Mouse (Mus musculus) heart, embryonic 10.5 days (tissue): Measurements from ENCODE around the gene Spib. TPM values are rescaled to one million over a fixed set of nuclear protein-coding genes. Genes with fewer than 3 reads are reported as not detected.

Experiments used
- DNase-seq: peaks from one replicate; pipeline ENCODE4 v3.0.0-alpha.2; 2017; ENCODE audit warnings: low spot score
- H3K27ac ChIP-seq: fragments of 300-500 bp; sonication (generic); 2 replicates; pipeline ENCODE4 v1.5.1; 2016; ENCODE audit warnings: mild to moderate bottlenecking
- H3K27me3 ChIP-seq: fragments of 300-500 bp; sonication (generic); 2 replicates; pipeline ENCODE4 v1.6.1; 2016; ENCODE audit warnings: mild to moderate bottlenecking; ENCODE audit not compliant: poor library complexity, insufficient read depth, severe bottlenecking
- H3K36me3 ChIP-seq: fragments of 300-500 bp; sonication (generic); 2 replicates; pipeline ENCODE4 v1.6.1; 2016; ENCODE audit warnings: mild to moderate bottlenecking, moderate library complexity
- H3K4me1 ChIP-seq: fragments of 300-500 bp; sonication (generic); 2 replicates; pipeline ENCODE4 v1.6.1; 2016; ENCODE audit warnings: mild to moderate bottlenecking
- H3K4me3 ChIP-seq: fragments of 300-500 bp; sonication (generic); 2 replicates; pipeline ENCODE4 v1.5.1; 2016; ENCODE audit warnings: mild to moderate bottlenecking, moderate library complexity
- H3K9me3 ChIP-seq: fragments of 300-500 bp; sonication (generic); 2 replicates; pipeline ENCODE4 v1.6.1; 2016; ENCODE audit warnings: mild to moderate bottlenecking, moderate library complexity
- WGBS: fragments of 180-500 bp; shearing (Covaris S2); methylation state at CpG from one replicate; pipeline ENCODE4 v1.1.7; 2016; 5-methylcytosine and 5-hydroxymethylcytosine counted together
- polyA plus RNA-seq: library from polyadenylated mRNA; unstranded; fragments of >200 nt; fragmentation: Nextera tagmentation; extraction: Ambion mirVana; gene quantifications from 2 replicates; pipeline ENCODE4 v1.2.1, GENCODE M21; 2016

The Spib gene
- polyA plus RNA-seq, 1 experiment from 2014 or later = 0.15 TPM

DNA sequence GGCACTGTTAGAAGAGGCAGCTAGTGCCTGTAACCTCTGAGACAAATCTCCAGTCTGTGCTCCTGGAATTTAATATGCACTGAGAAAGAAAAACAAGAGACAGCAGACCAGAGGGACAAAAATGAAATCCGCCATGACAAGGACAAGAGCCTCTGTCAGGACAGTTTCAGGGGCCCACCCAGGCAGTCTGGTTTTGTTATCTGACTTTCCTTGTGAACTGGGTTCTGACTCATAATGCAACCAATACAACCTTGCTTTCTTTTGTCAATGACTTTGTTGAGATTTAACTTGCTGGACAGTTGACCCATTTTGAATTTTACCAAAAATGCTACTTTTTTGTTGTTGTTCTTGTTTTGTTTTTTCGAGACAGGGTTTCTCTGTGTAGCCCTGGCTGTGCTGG, 25.8 kb upstream of the Spib start:
- 63% methylated on average over 2 of the region's 2 CpGs for WGBS
- Histone ChIP-seq H3K4me1 (peaks cover 8% of the 10 kb centered on the region), H3K4me3 (no peak overlapping the region), H3K9me3 (no peaks in the 10 kb centered on the region), H3K27me3 (0 out of 2 replicates have a peak, but pooled peaks cover 11% of the 10 kb centered on the region), H3K27ac (no peak overlapping the region), H3K36me3 (no peaks in the 10 kb centered on the region)
- no peak for DNase-seq

DNA sequence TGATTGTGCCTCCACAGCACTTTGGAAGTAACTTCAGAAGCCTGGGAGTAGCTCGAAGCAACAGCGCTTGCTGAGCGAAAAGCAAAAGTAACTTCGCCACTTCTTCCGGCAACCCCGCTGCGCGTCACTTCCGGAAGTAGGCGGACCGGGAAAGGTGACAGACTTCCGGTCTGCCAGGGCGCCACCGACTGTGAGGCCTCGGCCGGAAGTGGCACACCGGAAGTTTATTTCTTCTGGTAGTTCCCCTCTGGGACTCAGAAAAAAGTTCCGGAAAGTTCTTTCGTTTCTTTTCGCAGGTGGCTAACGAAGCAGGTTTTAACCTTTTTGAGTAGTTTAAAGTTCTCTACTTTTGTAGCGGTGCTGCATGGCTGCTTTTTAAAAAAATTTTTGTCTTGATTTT, 22.0 kb upstream of the Spib start, which contains the start of gene Nr1h2:
Gene Nr1h2 (minus strand): TSS at position 126 of the 400 bp plus-strand sequence.
- H3K36me3 ChIP-seq = peaks cover 31% of the 10 kb centered on the region
- under 1% methylated on average over 22 of the region's 22 CpGs for WGBS
- H3K4me1 ChIP-seq = peaks cover 12% of the 10 kb centered on the region
- DNase-seq = peak; percentile 97
- peak within 1 kb of the TSS; percentile 94 for H3K27ac ChIP-seq
- H3K27me3 ChIP-seq = 0 out of 2 replicates have a peak, but pooled peaks cover 11% of the 10 kb centered on the region
- H3K9me3 ChIP-seq = no peaks in the 10 kb centered on the region
- peak within 1 kb of the TSS; percentile 94 for H3K4me3 ChIP-seq

DNA sequence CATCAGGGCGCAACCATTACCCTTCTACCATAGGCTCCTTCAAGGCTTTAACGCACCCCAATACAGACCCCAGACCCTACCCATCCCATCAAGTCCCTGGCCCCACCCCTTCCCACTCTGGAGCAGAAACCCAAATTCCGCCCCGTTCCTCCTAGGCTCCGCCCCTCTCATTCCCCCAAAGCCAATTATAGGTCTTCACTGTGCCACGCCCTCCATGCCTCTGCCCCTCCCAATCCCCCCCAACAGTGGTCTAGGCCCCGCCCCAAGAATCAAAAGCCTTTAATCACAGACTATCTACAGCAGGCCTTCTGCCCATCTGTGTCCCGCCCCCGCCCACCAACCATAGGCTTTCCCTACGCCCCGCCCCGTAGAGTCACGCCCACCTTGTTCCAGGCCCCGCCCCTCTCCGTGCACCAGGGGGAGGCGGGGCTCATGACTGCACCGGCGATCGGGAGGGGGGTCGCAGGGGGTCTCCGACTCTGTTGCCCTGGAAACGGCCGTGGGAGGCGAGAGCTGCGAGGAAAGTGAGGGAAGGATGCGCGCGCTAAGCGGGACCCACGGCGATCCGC, 21.4 kb upstream of the Spib start:
- H3K27me3 ChIP-seq = 0 out of 2 replicates have a peak, but pooled peaks cover 8% of the 10 kb centered on the region
- WGBS = 2% methylated on average over 32 of the region's 32 CpGs
- DNase-seq = peak; percentile 95
- H3K9me3 ChIP-seq = no peaks in the 10 kb centered on the region
- H3K4me3 ChIP-seq = peak overlapping the region; percentile 94
- H3K4me1 ChIP-seq = peaks cover 12% of the 10 kb centered on the region
- H3K36me3 ChIP-seq = peaks cover 31% of the 10 kb centered on the region
- H3K27ac ChIP-seq = peak overlapping the region; percentile 94

DNA sequence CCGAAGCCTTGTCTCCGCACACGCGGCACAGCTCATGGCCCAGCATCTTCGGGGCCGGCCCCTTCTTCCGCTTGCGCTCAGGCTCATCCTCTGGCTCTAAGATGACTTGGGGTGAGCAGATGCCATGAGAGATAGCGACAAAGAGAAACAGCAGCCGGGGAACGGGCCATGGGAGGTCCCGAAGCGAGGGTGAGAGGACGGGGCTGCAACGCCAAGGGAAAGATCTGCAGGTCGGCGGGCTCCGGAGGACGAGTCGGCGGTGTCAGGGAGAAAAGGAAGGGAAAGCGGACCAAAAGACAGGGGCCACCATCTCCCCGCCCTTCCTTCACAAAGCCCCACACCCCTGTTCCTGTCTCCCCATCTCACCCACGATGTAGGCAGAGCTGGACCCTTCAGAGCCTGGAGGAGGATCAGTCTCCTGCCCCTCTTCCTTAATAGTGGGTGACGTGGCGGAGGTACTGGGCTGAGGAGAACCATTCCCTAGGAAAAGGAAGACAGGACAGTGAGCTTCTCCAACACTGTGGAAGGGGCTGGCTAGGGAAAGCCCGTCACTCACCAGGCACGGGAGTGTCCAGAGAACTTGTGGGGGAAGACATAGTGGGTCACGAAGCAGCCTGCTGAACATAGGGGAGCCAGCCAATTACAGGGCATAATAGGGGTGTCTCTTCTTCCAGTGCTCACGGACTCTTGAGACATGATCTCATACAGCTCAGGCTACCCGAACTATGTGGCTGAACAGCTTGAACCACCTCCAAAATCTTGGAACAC, 20.5 kb upstream of the Spib start:
- Histone ChIP-seq H3K4me3 (peak overlapping the region; percentile 94), H3K36me3 (peaks cover 31% of the 10 kb centered on the region), H3K27me3 (0 out of 2 replicates have a peak, but pooled peaks cover 8% of the 10 kb centered on the region), H3K9me3 (no peaks in the 10 kb centered on the region), H3K27ac (no peak overlapping the region; the same call in 1 of the 2 replicates), H3K4me1 (peaks cover 21% of the 10 kb centered on the region)
- WGBS = 85% methylated on average over 31 of the region's 31 CpGs
- DNase-seq = no peak

DNA sequence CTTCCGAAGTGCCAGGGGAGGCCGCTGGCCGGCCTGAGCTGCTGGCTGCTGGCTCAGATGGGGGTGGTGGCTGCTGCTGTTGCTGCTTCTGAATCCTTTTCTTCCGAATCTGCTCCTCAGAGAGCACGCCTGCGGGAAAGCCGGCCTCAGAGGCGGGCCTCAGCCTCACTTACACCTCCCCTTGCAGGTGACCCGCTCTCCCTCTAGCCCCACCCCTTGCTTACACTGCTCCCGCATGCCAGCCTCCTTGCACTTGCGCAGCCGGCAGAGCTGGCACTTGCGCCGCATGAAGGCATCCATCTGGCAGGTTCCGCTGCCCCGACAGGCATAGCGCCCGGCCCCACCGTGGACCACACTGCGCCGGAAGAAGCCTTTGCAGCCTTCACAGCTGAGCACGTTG, 19.9 kb upstream of the Spib start:
- WGBS = 78% methylated on average over 22 of the region's 22 CpGs
- no peak overlapping the region for H3K4me3 ChIP-seq
- peaks cover 26% of the 10 kb centered on the region for H3K4me1 ChIP-seq

DNA sequence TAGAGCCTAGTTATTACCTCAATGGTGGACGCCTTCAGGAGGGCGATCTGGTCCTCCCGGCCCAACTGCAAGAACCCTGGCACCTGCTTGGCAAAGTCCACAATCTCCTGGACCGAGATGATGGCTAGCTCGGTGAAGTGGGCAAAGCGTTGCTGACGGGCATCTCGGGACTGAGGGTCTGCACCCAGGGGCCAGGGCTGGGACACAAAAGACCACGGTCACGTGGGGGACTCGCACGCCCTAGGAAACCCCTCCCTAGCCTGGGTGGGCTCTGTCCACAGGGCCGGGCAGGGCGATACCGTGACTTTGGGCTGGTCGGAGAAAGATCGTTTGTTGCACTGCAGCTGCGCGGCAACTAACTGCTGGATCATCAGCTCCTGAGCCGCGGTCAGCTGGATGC, 19.4 kb upstream of the Spib start:
- Histone ChIP-seq H3K9me3 (no peaks in the 10 kb centered on the region), H3K4me1 (peaks cover 26% of the 10 kb centered on the region), H3K27me3 (0 out of 2 replicates have a peak, but pooled peaks cover 8% of the 10 kb centered on the region), H3K4me3 (no peak overlapping the region), H3K27ac (no peak overlapping the region), H3K36me3 (peaks cover 36% of the 10 kb centered on the region)
- DNase-seq = no peak
- WGBS = 93% methylated on average over 21 of the region's 21 CpGs

More for the DNA sequence above, 19.9 kb upstream of the Spib start:
- no peak overlapping the region for H3K27ac ChIP-seq
- no peaks in the 10 kb centered on the region for H3K9me3 ChIP-seq
- no peak for DNase-seq
- 0 out of 2 replicates have a peak, but pooled peaks cover 8% of the 10 kb centered on the region for H3K27me3 ChIP-seq
- peaks cover 32% of the 10 kb centered on the region for H3K36me3 ChIP-seq

DNA sequence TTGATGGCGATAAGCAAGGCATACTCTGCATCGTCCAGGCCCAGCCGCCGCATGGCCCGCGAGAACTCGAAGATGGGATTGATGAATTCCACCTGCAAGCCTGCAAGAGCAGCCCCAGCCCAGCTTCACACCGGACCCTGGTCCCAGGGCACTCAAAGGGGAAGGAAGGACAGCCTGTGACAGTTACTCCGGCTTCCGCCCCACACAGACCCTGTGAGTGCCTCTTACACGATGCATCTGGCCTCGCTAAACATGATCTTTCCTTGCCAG, 18.5 kb upstream of the Spib start:
- Histone ChIP-seq H3K4me1 (peaks cover 26% of the 10 kb centered on the region), H3K27me3 (0 out of 2 replicates have a peak, but pooled peaks cover 2% of the 10 kb centered on the region), H3K4me3 (no peak overlapping the region), H3K9me3 (no peaks in the 10 kb centered on the region), H3K36me3 (peaks cover 44% of the 10 kb centered on the region), H3K27ac (no peak overlapping the region)
- WGBS = 93% methylated on average over 12 of the region's 12 CpGs
- no peak for DNase-seq

DNA sequence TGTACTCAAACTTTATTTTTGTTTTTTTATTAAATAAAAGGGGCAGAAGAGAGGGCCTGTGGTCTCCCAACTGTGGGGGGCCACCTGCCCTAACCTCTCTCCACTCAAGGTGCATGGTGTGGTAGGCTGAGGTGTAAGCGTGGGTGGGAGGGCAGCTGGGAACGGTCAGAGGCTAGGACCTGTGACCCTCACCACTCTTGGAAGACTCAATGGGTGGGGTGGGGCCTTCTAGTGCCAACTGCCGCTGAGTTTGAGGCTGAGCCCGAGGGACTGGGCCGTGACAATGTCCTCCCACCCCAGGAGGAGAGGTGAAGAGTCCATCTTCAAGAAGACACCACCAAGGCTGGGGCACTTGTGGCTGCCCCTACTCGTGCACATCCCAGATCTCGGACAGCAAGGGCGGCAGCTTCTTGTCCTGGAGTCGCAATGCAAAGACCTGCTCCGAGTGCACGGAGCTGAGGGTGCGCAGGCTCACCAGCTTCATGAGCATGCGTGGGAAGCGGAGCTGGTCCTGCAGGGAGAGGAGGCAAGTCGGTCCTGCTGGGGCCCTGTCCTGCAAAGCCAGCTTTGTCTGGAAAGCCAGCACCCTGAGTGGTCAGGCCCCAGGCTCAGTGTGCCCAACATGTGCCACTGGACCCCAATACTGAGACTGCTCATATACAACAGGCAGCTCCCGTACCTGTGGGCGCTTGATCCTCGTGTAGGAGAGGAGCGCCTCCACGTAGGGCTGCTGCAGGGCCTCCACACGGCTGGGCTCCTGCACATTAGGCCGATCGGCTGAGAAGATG, 17.9 kb upstream of the Spib start:
- WGBS = 91% methylated on average over 23 of the region's 23 CpGs
- Histone ChIP-seq H3K36me3 (peaks cover 45% of the 10 kb centered on the region), H3K9me3 (no peaks in the 10 kb centered on the region), H3K27ac (no peak overlapping the region), H3K4me3 (no peak overlapping the region), H3K4me1 (peaks cover 26% of the 10 kb centered on the region), H3K27me3 (no peaks in the 10 kb centered on the region)
- DNase-seq = no peak

DNA sequence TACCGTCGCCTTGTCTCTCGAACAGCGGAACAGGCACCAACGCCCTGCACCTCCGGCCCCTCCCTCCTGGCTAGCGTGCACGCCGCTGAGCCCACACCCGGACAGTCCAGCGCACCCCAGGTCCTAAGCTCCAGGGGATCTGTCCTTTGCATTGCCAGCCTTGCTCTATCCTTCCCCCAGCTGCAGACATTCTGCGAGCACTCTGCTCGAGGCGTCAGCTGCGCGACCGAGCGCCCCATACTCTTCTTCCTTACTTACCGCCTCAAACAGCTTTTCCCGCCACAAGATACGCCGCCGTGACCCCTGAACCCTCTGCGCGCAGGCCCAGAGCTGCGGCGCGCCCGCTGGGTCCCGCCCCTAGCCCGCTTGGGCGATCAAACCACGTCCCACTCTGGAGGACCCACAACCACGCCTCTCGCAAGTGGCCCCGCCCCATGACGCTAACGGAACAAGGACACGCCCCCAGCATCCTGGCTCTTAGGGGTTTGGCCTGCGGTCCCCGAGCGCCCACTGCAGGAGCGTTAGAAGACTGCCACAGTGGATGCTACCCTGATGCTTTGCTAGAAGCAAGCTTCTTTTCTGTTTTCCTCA, 16.7 kb upstream of the Spib start, which contains the start of gene Pold1:
Gene Pold1 (minus strand): TSS at position 353 of the 591 bp plus-strand sequence.
- peak; percentile 100 for DNase-seq
- peak within 1 kb of the TSS; percentile 91 for H3K27ac ChIP-seq
- H3K4me3 ChIP-seq = peak within 1 kb of the TSS; percentile 83
- H3K27me3 ChIP-seq = no peaks in the 10 kb centered on the region
- H3K4me1 ChIP-seq = peaks cover 26% of the 10 kb centered on the region
- under 1% methylated on average over 43 of the region's 43 CpGs for WGBS
- H3K9me3 ChIP-seq = no peaks in the 10 kb centered on the region
- H3K36me3 ChIP-seq = peaks cover 45% of the 10 kb centered on the region

DNA sequence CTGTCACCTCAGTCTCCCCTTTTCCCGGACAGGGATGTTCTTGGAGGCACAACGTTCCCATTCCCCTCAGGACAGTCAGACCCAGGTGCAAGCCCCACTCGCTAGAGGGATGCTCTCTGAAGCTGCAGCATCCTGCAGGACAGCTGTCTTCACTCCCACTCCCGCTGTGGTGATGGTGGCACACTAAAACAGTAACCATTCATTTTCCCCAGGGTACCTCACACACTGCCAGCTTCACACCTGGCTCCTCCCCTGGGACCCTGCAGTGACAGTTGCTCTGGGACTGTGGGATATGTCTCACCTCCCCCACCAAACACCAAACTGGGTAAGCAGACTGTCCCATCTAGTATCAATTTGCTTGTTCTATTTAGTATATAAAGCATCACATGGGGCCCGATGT, 15.9 kb upstream of the Spib start:
- Histone ChIP-seq H3K9me3 (no peaks in the 10 kb centered on the region), H3K4me1 (peaks cover 19% of the 10 kb centered on the region), H3K27me3 (no peaks in the 10 kb centered on the region), H3K36me3 (peaks cover 54% of the 10 kb centered on the region), H3K27ac (peak overlapping the region; percentile 91), H3K4me3 (peak overlapping the region; percentile 83)
- DNase-seq = no peak
- WGBS = 27% methylated on average over 5 of the region's 5 CpGs

DNA sequence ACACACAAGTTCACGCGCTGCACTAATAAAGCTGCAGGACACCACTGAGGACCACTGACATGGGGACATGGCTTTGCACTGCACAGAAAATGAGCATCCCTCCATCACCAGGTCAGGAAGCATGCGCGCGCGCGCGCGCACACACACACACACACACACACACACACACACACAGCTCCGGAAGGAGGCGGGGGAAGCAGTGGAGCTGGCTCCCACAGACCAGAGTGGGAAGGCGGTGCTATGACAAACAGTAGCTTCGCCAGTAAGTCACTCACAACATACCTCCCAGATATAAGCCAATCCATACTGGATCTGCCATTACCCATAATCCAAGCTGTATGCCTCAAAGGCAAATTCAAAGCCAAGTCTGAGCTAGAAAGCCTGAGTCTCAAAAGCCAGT, 15.2 kb upstream of the Spib start:
- no peak overlapping the region for H3K27ac ChIP-seq
- DNase-seq = no peak
- H3K9me3 ChIP-seq = no peaks in the 10 kb centered on the region
- peaks cover 14% of the 10 kb centered on the region for H3K4me1 ChIP-seq
- H3K36me3 ChIP-seq = peaks cover 58% of the 10 kb centered on the region
- WGBS = 96% methylated on average over 13 of the region's 13 CpGs
- no peaks in the 10 kb centered on the region for H3K27me3 ChIP-seq
- H3K4me3 ChIP-seq = peak overlapping the region; percentile 83; the same call in 1 of the 2 replicates

DNA sequence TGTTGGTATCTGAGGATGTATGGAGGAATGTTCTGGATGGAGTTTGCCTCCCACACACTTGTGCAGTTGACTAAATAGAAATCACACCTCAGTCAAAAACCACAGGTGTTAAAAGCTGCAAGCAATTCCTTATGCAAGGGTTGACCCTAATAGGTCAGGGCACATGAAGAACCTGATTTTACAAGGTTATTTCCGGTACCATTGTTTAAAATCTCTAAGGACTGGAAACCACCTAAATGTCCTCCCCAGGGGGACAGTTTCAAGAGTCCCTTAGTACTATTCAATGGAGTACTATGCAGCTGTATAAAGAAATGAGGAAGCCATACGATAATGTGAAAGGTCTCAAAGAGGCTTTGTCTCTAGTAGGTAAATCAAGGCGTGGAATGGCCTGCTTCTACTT, 14.4 kb upstream of the Spib start:
- H3K9me3 ChIP-seq = no peaks in the 10 kb centered on the region
- no peak overlapping the region for H3K27ac ChIP-seq
- peaks cover 58% of the 10 kb centered on the region for H3K36me3 ChIP-seq
- no peaks in the 10 kb centered on the region for H3K27me3 ChIP-seq
- H3K4me3 ChIP-seq = no peak overlapping the region
- peaks cover 14% of the 10 kb centered on the region for H3K4me1 ChIP-seq
- WGBS = 93% methylated on average over 3 of the region's 3 CpGs
- DNase-seq = no peak
